Mouse (Mus musculus): ENCODE measurements around the gene Oat. TPM values are rescaled to one million over a fixed set of nuclear protein-coding genes. Genes with fewer than 3 reads are reported as not detected.

Oat gene
- total and polyA plus RNA-seq, 3 experiments: 87.6 to 204 (median 104) TPM

DNA sequence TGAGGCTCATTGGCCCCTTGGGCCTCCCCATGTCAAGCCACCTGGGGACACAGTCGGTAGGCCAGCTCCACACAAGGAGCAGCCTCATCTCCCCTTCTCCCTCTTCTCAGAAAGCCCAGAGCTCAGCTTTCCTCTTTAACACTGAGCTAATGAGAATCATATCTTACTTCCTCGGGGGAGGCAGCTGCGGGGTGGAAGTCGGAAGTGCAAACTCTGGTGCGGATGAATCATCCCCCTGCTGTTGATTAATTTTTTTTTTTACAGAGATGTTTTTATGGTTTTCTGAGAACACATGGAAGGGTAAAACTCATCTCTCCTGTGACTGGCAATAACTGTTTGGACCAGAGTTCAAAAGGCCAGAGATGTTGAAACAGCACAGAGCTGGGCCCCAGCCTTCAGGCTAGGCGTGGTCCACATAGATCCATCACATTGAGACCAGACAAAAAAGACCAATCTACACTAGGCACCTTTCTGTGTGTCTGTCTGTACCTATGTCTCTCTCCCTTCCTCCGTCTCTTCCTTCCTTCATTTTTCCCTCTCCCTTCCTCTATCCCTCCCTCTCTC is 62.7 kb downstream of the Oat start:
- no peak overlapping the region for H3K9ac ChIP-seq (ENCODE audit: insufficient read depth, low read depth)
- dilution Hi-C loops (cut with MboI; ENCODE audit: extremely low pct_ligation_motif_present, extremely low pct_unique_long_range_greater_than_20kb, low sequenced_read_pairs): no loop called here
- H3K27me3 ChIP-seq (replicated peaks): peaks cover 91% of the 10 kb centered on the region
- H3K79me2 ChIP-seq (replicated peaks; ENCODE audit: control insufficient read depth, extremely low read depth, insufficient read depth, poor library complexity, severe bottlenecking): no peaks in the 10 kb centered on the region
- H3K4me3 ChIP-seq (replicated peaks in 1 of 3; ENCODE audit: low read depth in 2 of 3, low read length in 2 of 3, poor library complexity in 1 of 3): no peak overlapping the region
- H3K4me1 ChIP-seq (ENCODE audit: control insufficient read depth in 1 of 2, insufficient read depth in 2 of 2): no peaks in the 10 kb centered on the region
- in situ Hi-C loops (cut with MboI; ENCODE audit: low pct_ligation_motif_present, low pct_unique_long_range_greater_than_20kb, low sequenced_read_pairs): no loop called here
- H3K27ac ChIP-seq (ENCODE audit: insufficient read depth, low read depth): no peak overlapping the region
- no peaks in the 10 kb centered on the region for H3K9me3 ChIP-seq (replicated peaks; ENCODE audit: low read length)
- DNase-seq (ENCODE audit: extremely low read depth): no peak
- no peak for TF ChIP-seq POLR2AphosphoS2 (IDR thresholded peaks at IDR 0.05; ENCODE audit: low read depth, low read length)
- TF ChIP-seq MXI1 (IDR thresholded peaks at IDR 0.05; ENCODE audit: low read depth, low read length): no peak
- TF ChIP-seq TBP (conservative IDR thresholded peaks at IDR 0.05; ENCODE audit: low read depth, low read length): no peak
- TF ChIP-seq ZMIZ1 (IDR thresholded peaks at IDR 0.05; ENCODE audit: low read depth, low read length): no peak
- TF ChIP-seq USF2 (conservative IDR thresholded peaks at IDR 0.05; ENCODE audit: low read depth, low read length): no peak
- no peak for TF ChIP-seq MAFK (IDR thresholded peaks at IDR 0.05; ENCODE audit: insufficient replicate concordance, low read length)
- no peak for TF ChIP-seq UBTF (IDR thresholded peaks at IDR 0.05; ENCODE audit: low read depth, low read length)
- TF ChIP-seq NELFE (IDR thresholded peaks at IDR 0.05; ENCODE audit: low read depth, low read length): no peak
- no peak for TF ChIP-seq ZNF384 (IDR thresholded peaks at IDR 0.05; ENCODE audit: low read depth, low read length)
- no peak for TF ChIP-seq CTCF (conservative IDR thresholded peaks at IDR 0.05 in 1 of 2, IDR thresholded peaks at IDR 0.05 in 1 of 2; ENCODE audit: low read depth in 2 of 2, low read length in 2 of 2)
- no peak for TF ChIP-seq RAD21 (IDR thresholded peaks at IDR 0.05; ENCODE audit: low read depth, low read length)
- TF ChIP-seq ELF1 (IDR thresholded peaks at IDR 0.05; ENCODE audit: low read depth, low read length): no peak
- no peak for TF ChIP-seq SMC3 (IDR thresholded peaks at IDR 0.05; ENCODE audit: low read depth, low read length)
- no peak for TF ChIP-seq TCF12 (IDR thresholded peaks at IDR 0.05; ENCODE audit: low read depth, low read length)
- TF ChIP-seq PAX5 (IDR thresholded peaks at IDR 0.05; ENCODE audit: low read length): no peak
- no peak overlapping the region for H3K4me2 ChIP-seq (ENCODE audit: insufficient read depth, low read depth, poor library complexity, severe bottlenecking)
- H3K36me3 ChIP-seq (replicated peaks in 1 of 2; ENCODE audit: control insufficient read depth in 1 of 2, insufficient read depth in 1 of 2, low read length in 1 of 2): no peaks in the 10 kb centered on the region

DNA sequence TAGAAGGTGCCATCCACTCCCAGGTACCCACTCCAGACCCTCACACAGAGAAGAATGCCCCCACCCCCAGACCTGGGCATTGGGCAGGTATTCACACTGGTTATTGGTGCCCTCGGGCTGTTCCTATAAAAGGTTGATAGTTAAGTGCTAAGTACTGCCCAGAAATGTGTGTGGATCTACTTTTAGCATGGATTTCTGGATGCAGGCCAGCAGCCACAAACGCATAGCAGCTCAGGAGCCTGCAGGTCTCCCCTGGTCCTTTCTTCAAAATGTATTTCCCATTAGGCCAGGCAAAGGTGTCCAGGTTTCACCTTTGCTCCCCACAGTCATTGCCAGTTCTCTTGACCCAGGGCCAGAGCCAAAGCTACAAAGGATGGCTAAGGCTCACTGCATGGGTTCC is 67.1 kb downstream of the Oat start:
- no peaks in the 10 kb centered on the region for H3K4me1 ChIP-seq (ENCODE audit: control insufficient read depth in 1 of 2, insufficient read depth in 2 of 2)
- H3K36me3 ChIP-seq (replicated peaks in 1 of 2; ENCODE audit: control insufficient read depth in 1 of 2, insufficient read depth in 1 of 2, low read length in 1 of 2): no peaks in the 10 kb centered on the region
- dilution Hi-C loops (cut with MboI; ENCODE audit: extremely low pct_ligation_motif_present, extremely low pct_unique_long_range_greater_than_20kb, low sequenced_read_pairs) (no loop called here), in situ Hi-C loops (cut with MboI; ENCODE audit: low pct_ligation_motif_present, low pct_unique_long_range_greater_than_20kb, low sequenced_read_pairs) (no loop called here)
- no peak for DNase-seq (ENCODE audit: extremely low read depth)
- H3K4me2 ChIP-seq (ENCODE audit: insufficient read depth, low read depth, poor library complexity, severe bottlenecking): no peak overlapping the region
- TF ChIP-seq ETS1 (conservative IDR thresholded peaks at IDR 0.05; ENCODE audit: low read depth, low read length): no peak
- no peak for TF ChIP-seq MEF2A (IDR thresholded peaks at IDR 0.05; ENCODE audit: borderline replicate concordance, low read depth, low read length)
- TF ChIP-seq ZKSCAN1 (IDR thresholded peaks at IDR 0.05; ENCODE audit: borderline replicate concordance, low read depth, low read length): no peak
- no peak for TF ChIP-seq KAT2A (IDR thresholded peaks at IDR 0.05; ENCODE audit: insufficient replicate concordance, low read length)
- TF ChIP-seq GABPA (IDR thresholded peaks at IDR 0.05; ENCODE audit: insufficient replicate concordance, low read depth, low read length): no peak
- TF ChIP-seq USF2 (conservative IDR thresholded peaks at IDR 0.05; ENCODE audit: low read depth, low read length): no peak
- TF ChIP-seq RAD21 (IDR thresholded peaks at IDR 0.05; ENCODE audit: low read depth, low read length): no peak
- TF ChIP-seq ZNF384 (IDR thresholded peaks at IDR 0.05; ENCODE audit: low read depth, low read length): no peak
- TF ChIP-seq ZC3H11A (IDR thresholded peaks at IDR 0.05; ENCODE audit: low read depth, low read length): no peak
- no peak for TF ChIP-seq POLR2A (IDR thresholded peaks at IDR 0.05; ENCODE audit: low read depth, low read length)
- TF ChIP-seq MAZ (IDR thresholded peaks at IDR 0.05; ENCODE audit: low read depth, low read length): no peak
- no peak for TF ChIP-seq BHLHE40 (IDR thresholded peaks at IDR 0.05; ENCODE audit: low read depth, low read length)
- H3K27ac ChIP-seq (ENCODE audit: insufficient read depth, low read depth): no peak overlapping the region
- H3K27me3 ChIP-seq (replicated peaks): peaks cover 93% of the 10 kb centered on the region
- no peak overlapping the region for H3K4me3 ChIP-seq (replicated peaks in 1 of 3; ENCODE audit: low read depth in 2 of 3, low read length in 2 of 3, poor library complexity in 1 of 3)
- no peak overlapping the region for H3K9ac ChIP-seq (ENCODE audit: insufficient read depth, low read depth)
- no peaks in the 10 kb centered on the region for H3K9me3 ChIP-seq (replicated peaks; ENCODE audit: low read length)
- H3K79me2 ChIP-seq (replicated peaks; ENCODE audit: control insufficient read depth, extremely low read depth, insufficient read depth, poor library complexity, severe bottlenecking): no peaks in the 10 kb centered on the region
